Mouse (Mus musculus): ENCODE measurements around the gene Whamm.

Gene Whamm

DNA sequence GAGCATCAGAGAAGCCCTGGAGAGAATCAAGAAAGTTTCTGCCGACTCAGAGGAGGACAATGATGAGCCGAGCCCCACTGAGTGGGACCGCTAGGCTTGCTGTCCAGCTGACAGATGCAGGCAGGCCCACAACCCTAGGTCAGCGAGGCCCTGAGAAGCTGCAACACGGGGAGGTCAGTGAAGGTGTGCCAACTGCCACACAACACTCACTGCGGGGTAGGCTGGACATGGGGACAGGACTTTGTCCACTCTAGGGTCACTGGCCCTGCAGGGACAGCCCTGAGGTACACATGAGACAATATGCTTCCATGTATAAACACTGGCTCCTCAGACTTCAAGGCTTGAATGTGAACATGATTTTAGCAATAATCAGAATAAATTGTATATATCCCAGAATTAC is 25.0 kb downstream of the Whamm start:
- in situ Hi-C loops (cut with MboI, MseI): no loop called here

DNA sequence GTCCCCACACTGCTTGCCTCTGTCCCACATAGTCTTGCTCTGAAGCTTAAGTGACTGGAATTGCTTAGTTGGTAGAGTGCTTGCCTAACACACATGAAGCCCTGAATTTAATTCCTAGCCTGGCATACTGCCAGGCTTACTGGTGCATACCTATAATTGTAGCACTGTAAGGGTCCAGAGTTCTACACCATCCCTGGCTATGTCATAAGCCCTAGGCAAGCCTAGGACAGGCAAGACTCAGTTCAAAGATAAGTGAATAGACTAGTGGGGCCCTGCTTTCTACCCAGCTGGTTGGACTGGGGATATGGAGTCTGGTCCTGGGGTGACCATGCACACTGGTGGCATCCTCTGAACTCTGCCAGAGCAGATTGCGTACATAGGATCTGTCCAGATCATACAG is 26.6 kb downstream of the Whamm start:
- in situ Hi-C loops (cut with MboI, MseI): no loop called here

DNA sequence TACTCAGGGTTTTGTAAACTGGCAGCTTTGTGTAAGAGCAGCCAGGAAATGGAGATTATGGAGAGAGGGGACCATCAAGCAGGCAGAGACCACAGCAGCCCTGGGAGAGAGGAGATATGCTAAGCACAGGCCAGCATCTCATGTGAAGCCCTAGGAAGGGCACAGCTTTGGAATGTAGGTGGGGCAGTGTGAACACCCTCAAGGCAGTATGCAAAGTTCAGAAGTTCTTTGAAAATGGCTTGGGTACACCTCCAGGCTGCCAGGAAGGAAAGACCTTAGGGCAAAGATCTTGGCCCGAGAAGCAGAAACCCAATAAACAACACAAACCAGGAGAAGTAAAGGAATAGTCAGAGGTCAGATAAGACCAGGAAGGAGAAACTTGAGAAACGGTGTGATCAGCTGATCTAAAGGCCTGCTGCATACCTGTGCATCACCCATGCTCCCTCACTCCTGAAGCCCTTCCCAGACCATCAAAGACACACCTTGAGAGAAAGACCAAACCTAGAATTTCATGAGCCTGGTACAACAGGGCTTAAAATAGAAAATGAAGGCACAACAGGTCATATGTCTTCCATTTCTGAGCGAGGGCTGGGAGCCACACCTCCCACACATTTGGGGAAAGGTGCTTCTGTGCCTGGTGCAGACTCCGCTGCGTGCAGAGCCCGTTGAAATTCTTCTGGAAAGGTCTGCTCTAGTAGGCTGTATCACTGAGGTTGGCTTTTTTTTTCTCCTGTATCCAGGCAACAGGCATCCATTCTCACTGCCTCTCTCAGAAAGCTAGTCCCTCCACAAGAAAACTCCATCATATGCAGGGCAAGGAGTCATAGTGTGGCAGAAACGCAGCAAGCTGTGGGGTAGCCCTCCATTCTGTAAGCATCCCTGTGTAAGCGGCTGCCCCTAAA is 28.6 kb downstream of the Whamm start:
- in situ Hi-C loops (cut with MboI, MseI): no loop called here

DNA sequence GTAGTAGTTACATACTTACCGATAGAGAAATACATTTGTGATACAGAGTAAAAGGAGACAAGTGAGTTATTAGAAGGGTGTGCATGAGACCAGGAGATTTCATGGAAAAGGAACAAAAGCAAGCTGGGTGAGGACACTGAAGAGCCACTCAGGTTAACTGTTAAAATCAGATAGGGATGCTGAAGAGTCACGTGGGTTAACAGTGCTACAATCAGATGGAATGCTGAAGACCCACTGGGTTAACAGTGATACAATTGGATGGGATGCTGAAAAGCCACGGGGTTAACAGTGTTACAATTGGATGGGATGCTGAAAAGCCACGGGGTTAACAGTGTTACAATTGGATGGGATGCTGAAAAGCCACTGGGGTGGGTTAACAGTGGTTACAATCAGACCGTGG is 33.9 kb downstream of the Whamm start:
- in situ Hi-C loops (cut with MboI, MseI): no loop called here

DNA sequence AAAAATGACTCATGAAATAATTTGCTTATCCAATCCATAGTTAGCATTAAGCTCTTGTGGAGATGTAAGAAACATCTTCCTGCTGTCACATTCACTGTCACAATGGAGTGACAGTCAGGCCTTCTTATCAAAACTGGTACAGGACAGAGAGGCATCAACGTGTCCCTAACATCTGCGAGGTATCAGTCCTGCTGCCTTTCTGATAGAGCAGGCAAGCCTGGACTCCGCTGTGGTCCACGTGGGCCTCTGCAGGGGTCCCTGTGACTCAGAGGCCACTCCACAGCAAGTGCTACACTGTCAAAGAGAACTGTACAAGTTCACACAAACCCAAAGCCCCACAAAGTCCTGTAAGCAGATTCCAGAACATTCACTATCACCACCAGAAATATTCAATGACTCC is 34.4 kb downstream of the Whamm start:
- in situ Hi-C loops (cut with MboI, MseI): no loop called here

DNA sequence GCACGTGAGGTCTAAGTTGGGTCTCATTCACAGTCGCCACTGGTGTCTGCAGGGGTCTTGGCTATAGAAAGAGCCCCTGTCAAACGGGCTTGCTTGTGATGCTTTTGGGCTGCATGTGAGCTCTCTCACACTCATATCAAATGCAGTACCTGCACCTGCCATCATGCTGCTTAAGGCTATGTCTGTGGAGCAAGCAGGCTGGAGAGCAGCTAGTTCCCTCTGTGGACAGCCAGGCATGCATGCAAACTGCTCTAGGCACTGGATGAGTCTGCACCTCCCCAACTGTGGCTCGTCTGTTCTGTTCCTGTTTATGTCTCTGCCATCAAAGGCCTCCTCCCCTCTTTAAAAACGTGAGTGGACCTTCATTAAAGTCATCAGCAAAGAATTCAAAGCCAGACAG is 35.4 kb downstream of the Whamm start:
- in situ Hi-C loops (cut with MboI, MseI): no loop called here

DNA sequence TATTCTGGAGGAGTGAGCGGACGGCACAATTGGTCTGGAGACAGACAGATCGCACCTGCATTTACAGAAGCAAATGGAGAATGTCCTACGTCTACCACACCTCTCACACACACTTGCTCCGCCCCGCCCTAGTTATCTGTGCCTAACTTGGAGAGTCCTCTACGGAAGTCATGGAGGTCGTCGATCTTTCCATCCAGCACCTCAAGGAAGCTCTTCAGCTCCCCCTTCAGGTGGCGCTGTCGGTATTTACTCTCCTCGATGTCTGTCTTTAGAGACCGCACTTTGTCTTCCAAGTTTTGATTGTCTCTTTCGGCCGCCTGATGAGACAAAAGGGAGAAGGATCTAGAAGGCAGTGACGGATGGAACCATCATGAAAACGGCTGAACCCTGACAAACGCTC is 39.1 kb downstream of the Whamm start:
- in situ Hi-C loops (cut with MboI, MseI): no loop called here

DNA sequence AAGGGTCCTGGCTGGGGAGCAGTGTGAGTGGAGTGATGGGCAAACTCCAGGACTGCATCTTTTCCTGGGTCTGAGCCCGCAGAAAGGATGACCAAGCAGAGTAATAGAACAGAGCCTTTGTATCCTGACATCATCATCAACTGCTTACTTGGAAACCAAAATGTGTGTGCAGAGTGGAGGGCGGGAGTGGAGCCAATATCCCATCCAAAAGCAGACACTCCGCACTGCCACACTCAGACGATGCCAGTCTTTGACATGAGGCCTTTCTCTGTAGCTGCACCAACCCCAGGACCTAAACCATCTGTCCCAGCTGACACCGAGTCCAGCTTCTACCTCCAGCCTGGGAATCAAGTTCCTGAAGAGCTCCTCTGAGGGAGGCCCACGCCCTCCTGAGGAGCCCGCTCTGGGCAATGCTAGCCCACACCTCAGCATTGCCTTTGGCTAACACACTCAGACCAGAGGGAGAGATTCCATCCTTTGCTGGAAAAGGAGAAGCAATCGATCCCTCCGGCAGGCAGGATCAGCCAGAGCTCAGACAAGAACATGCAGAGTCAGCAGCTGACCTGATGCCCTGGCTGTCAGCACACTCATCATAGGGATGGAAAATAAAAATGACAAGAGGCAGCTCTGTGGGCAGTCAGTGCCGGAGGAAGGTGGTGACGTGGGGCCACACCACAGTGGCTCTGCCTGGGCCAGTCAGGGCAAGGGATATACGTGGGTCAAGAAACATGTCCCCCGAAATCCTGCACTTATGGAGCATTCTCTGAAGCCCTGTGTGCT is 42.0 kb downstream of the Whamm start:
- in situ Hi-C loops (cut with MboI, MseI): no loop called here

DNA sequence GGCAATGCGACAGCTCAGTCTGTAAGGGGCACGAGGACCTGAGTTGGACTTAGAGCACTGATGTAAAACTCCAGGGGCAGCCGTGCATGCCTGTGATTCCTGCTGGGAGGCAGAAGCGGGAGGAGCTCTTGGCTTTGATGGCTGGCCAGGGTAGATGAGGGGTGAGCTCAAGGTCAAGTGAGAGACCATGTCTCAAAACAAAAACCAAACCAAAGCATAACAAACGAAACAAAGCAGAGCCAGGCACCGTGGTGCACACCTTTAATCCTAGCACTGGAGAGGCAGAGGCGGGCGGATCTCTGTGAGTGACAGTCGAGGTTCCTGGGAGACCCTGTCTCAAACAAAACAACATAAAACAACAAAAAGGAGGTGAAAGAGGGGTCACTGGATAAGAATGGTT is 44.0 kb downstream of the Whamm start:
- in situ Hi-C loops (cut with MboI, MseI): no loop called here

DNA sequence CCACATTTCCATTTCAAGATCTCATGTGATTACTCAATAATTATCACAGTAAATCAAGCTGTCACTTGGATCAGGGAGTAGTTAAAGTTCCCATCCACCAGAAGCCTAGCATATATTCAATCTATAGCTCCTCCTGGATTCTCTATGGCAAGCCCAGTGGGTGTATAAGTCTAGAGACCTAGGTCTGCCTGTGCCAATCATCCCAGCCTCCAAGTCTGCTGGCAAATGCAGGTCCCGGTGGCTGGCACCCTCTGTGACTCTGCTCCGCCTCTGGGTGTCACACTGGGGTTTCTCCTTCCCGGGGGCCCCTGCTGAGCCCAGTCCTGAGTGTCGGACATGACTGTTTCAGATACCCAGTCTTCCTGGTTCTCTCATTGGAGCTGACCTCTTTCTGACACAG is 51.7 kb downstream of the Whamm start:
- in situ Hi-C loops (cut with MboI, MseI): no loop called here

DNA sequence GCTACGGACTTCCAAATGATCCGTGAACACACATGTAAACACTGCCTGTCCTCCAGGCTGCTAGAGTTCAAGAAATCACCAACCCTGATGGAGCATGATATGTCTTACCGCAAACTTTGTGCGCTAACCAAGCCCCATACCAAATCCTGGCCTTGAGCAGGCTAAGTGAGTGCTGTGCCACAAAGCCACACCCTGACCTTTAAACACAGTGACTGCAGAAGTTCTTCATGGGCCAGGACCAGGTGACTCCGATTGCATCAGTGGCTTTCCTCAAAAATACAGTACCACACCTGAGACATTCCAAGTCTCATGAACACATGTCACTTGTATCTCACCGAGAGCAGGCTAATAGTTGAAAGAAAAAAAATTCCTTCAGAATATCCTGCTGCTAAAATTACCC is 52.7 kb downstream of the Whamm start:
- in situ Hi-C loops (cut with MboI, MseI): no loop called here

DNA sequence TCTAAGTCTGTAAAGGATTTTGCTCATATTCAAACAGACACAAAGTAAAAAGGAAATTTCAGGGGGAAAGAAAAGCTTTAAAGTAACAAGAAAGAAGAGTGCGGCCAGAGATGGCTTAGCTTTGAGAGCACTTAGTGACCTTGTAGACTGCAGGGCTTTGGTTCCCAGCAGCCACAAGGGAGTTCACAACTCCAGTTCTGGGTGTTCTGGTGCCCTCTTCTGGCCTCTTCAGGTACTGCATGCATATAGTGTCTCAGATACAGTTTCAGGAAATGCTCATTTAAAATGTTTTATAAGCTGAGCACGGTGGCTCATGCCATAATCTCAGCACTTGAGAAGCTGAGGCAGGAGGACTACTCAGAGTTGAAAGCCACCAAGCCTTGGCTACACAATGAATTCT is 55.4 kb downstream of the Whamm start:
- in situ Hi-C loops (cut with MboI, MseI): no loop called here

DNA sequence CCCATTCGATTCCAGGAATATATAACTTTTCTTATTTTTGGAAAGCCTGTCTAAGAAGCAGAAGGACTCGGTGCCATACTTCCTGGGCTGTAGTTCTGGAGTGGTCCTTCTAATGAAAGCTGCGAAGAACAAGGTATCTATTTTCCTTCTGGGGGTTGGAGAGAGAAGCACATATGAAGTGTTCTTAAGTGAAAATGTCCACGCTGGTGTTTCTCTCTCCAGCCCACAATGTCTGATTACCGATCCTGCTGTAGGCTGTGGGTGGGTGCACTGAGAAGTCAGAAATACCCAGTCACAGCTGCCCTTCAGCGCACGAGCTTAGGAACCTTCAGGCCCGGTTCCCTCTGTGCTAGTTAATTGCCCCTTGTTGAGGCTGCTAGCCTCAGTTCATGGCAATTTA is 60.2 kb downstream of the Whamm start:
- in situ Hi-C loops (cut with MboI, MseI): loop anchor here (10.0 kb wide), 1 partner anchor 314 kb away; no protein-coding TSS in a partner anchor

DNA sequence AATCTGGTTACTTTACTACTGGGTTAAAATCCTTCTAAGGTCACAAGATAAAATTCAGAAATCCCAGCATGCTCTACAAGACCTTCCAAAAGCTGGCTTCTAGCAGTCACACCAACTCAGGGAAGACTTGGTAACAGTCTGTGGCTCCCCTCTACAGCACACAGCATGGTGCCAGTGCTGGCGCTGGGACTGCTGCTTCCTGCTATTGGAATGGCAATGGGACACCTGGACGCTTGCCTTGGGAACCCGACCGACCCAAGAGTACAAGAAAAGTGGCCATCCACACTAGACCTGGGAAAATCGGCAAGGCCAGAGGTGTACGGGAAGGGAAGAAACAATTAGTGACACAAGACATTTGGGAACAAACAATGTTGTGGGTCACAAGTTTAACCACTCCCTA is 61.5 kb downstream of the Whamm start:
- in situ Hi-C loops (cut with MboI, MseI): loop anchor here (10.0 kb wide), 1 partner anchor 312 kb away; no protein-coding TSS in a partner anchor

DNA sequence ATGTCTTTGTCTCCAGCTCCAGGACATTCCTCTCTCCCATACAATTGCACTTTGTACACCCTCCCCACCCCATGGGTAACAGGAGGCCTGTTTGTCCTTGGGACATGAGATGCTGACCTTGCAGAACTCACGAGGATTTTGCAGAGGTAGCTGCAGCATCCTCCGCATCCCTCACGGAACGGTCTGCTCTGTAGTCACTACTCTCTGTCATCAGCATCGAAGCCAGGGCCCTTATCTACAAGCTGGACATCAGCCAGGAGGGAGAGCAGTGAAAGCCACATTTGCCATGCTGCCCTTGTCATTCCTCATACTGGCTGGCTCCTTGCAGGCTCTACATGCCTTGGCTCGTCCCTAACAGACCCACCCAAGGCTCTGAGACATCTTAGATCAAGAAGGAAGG is 70.0 kb downstream of the Whamm start:
- in situ Hi-C loops (cut with MboI, MseI): no loop called here

DNA sequence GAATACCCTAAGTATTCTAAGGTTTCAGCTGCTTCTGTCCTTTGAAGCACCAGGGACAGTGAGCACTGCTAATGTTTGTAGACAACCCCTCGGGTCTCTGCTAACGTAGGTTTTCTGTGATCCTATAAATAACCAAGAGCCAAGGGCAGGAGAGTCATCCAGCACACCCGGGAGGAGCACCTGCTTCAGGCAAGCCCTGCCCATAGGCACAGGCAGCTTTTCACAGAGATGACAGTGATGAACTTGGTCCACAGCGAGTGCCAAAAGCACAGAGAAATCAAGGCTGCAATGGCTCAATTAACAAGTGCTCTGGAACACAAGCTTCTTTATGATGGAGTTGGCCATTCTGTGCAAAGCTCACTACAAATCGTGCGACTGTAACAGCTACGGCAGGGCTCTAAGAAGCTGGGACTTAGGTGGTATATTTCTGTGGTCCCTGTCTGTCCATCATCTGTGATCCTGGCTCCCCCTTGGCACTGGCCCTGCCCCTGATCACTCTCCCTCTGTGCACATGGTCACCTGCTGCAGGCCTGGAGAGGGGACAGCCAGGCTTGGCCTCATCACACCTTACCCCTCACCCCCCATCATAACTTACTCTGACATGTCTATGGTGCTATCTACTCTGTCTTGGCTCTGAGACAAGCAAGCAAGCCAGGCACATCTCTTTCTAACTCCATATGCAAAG is 73.6 kb downstream of the Whamm start:
- in situ Hi-C loops (cut with MboI, MseI): no loop called here
